Mouse (Mus musculus): ENCODE measurements around the gene Fbxo28.

DNA sequence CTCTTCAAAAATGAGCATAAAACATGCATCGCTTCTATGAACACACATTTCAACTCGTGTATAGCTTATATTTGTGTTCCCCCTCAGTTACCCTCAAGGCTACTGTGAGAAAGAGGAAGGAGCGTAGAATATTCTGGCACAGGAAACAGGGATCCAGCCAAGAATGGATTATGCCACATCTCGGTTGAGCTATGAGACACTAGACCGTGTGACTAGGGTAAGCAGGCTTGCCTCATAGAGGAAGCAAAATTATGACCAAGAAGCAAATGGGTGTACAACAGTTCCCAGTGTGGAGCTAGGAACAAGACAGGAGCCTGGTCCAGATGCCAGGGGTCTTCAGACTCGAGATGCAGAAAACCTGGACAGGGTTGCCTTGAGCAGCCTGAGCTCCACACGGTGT lies 39.3 kb upstream of the Fbxo28 start:
- TF ChIP-seq POLR2A (IDR thresholded peaks at IDR 0.05; ENCODE audit: insufficient read length, low read depth) (no peak), MYOD1 (IDR thresholded peaks at IDR 0.05; ENCODE audit: control insufficient read depth in 1 of 3, insufficient read length in 2 of 3, low read depth in 2 of 3) (no peak), MYOG (IDR thresholded peaks at IDR 0.05; ENCODE audit: control insufficient read depth in 1 of 3, insufficient read depth in 1 of 3, insufficient read length in 2 of 3, low read depth in 2 of 3) (no peak), USF1 (IDR thresholded peaks at IDR 0.05; ENCODE audit: low read depth) (no peak), REST (IDR thresholded peaks at IDR 0.05; ENCODE audit: insufficient read depth, insufficient read length) (no peak), TCF3 (IDR thresholded peaks at IDR 0.05; ENCODE audit: insufficient read length, low read depth) (no peak)

All from myocyte (in vitro differentiated cells).